ENCODE assay signal across 9 mouse cellular contexts in genomic region chr13:48544867-48545266, GRCm38 (mm10). TPM values are rescaled to one million over a fixed set of nuclear protein-coding genes. Genes with fewer than 3 reads are reported as not detected.
DNase-seq lines count a peak whose midpoint lies in the region; ATAC-seq and TF ChIP-seq lines count a peak whose summit lies in the region.
"Had no signal": no experiment of that assay in that cellular context is flagged by ENCODE, and none has a peak within 500 bp of the region (broad histone marks: within the 10 kb centered on the region; RNA-seq: fewer than 3 reads in every experiment).

No protein-coding gene starts in this region.

- no peaks in the 10 kb centered on the region for H3K27me3 ChIP-seq in cerebellum, adult 2 months (ENCODE audit: control insufficient read depth, insufficient read depth, low read length)
- H3K27me3 ChIP-seq in neural tube, embryonic 11.5 days (ENCODE audit: control insufficient read depth, insufficient read depth, low read length) = no peaks in the 10 kb centered on the region
- H3K27me3 ChIP-seq in liver, embryonic 13.5 days = no peaks in the 10 kb centered on the region

- peak overlapping the region; percentile 59 for H3K4me2 ChIP-seq in neural tube, embryonic 11.5 days (ENCODE audit: low read depth)
- H3K4me2 ChIP-seq in liver, embryonic 13.5 days = peak overlapping the region; percentile 74

- ATAC-seq in neural tube, embryonic 11.5 days (ENCODE audit: insufficient read depth, low FRiP score, low TSS enrichment) = no peak
- ATAC-seq in liver, embryonic 13.5 days (ENCODE audit: low read depth) = no peak
- no peak for ATAC-seq in monocyte, adult 5-6 weeks (replicated peaks; ENCODE audit: insufficient number of reproducible peaks, low FRiP score, low TSS enrichment, poor library complexity, severe bottlenecking)

- H3K9me3 ChIP-seq in neural tube, embryonic 11.5 days (ENCODE audit: control insufficient read depth, low read length) = no peaks in the 10 kb centered on the region
- H3K9me3 ChIP-seq in liver, embryonic 13.5 days (replicated peaks) = no peaks in the 10 kb centered on the region

- H3K9ac ChIP-seq in neural tube, embryonic 11.5 days (ENCODE audit: low read length) = peak overlapping the region; percentile 76; the same call in 1 of the 2 replicates
- H3K9ac ChIP-seq in liver, embryonic 13.5 days = peak overlapping the region; percentile 99

- TF ChIP-seq POLR2A in cerebellum, adult 2 months (IDR thresholded peaks at IDR 0.05; ENCODE audit: borderline replicate concordance, insufficient read depth, low read length) = no peak

- peaks cover 5% of the 10 kb centered on the region; the same call in 1 of the 2 replicates for H3K4me1 ChIP-seq in cerebellum, adult 2 months (ENCODE audit: control insufficient read depth, insufficient read depth, low read length)
- peaks cover 14% of the 10 kb centered on the region for H3K4me1 ChIP-seq in neural tube, embryonic 11.5 days (ENCODE audit: control insufficient read depth, insufficient read depth, low read length)
- peaks cover 47% of the 10 kb centered on the region for H3K4me1 ChIP-seq in liver, embryonic 13.5 days (replicated peaks)

- peak overlapping the region; percentile 91 for H3K4me3 ChIP-seq in cerebellum, adult 2 months (replicated peaks; ENCODE audit: insufficient read depth, low read depth, low read length)
- H3K4me3 ChIP-seq in neural tube, embryonic 11.5 days (ENCODE audit: low read depth, low read length) = peak overlapping the region; percentile 79
- H3K4me3 ChIP-seq in liver, embryonic 13.5 days (replicated peaks) = peak overlapping the region; percentile 98

- WGBS in cerebellum, adult 2 months = 21% methylated on average over 4 of the region's 4 CpGs
- 47% methylated on average over 4 of the region's 4 CpGs for WGBS in neural tube, embryonic 11.5 days
- WGBS in liver, embryonic 13.5 days (ENCODE audit: insufficient replicate concordance) = 16% methylated on average over 4 of the region's 4 CpGs

- H3K27ac ChIP-seq in cerebellum, adult 2 months (ENCODE audit: insufficient read depth, low read length) = no peak overlapping the region
- H3K27ac ChIP-seq in neural tube, embryonic 11.5 days (ENCODE audit: low read depth, low read length) = no peak overlapping the region
- peak overlapping the region; percentile 99 for H3K27ac ChIP-seq in liver, embryonic 13.5 days

- H3K36me3 ChIP-seq in neural tube, embryonic 11.5 days (ENCODE audit: control insufficient read depth, insufficient read depth, low read length) = no peaks in the 10 kb centered on the region
- 0 out of 2 replicates have a peak, but pooled peaks cover 4% of the 10 kb centered on the region for H3K36me3 ChIP-seq in liver, embryonic 13.5 days

- no peak for DNase-seq in cerebellum, adult 2 months
- no peak for DNase-seq in cerebellum, adult 11 months
- DNase-seq in neural tube, embryonic 11.5 days (ENCODE audit: low spot score) = no peak
- DNase-seq in neural tube, embryonic 10.5 days (ENCODE audit: extremely low spot score, low spot score) = no peak
- DNase-seq in liver, embryonic 13.5 days = no peak
- no peak for DNase-seq in adrenal gland, adult 8-10 months
- no peak for DNase-seq in gastrocnemius, postnatal 25 days

- TF ChIP-seq CTCF in cerebellum, adult 2 months (IDR thresholded peaks at IDR 0.05; ENCODE audit: borderline replicate concordance, insufficient read depth, low read depth, low read length) = no peak

RNA-seq across cellular contexts. Expression of gene A830005F24Rik, which starts 31.5 kb away (rescaled TPM):
- 1.6 and 1.9 TPM in 2 replicates for polyA plus RNA-seq in cerebellum, adult 2 months (2012; rRNA removed)
- polyA plus RNA-seq in neural tube, embryonic 11.5 days (2014; fragmentation: Nextera tagmentation; extraction: Ambion mirVana) = 2.0 and 3.1 TPM in 2 replicates
- polyA plus RNA-seq in liver, embryonic 13.5 days (2015; fragmentation: Nextera tagmentation; extraction: Ambion mirVana) = 0.43 and 0.67 TPM in 2 replicates
- 0.95 to 1.7 TPM (median 1.3 TPM) in 3 replicates for total RNA-seq in monocyte, adult 5-6 weeks (2017)
- not detected for total RNA-seq in adrenal gland, adult 8-10 months (2022)
- total RNA-seq in gastrocnemius, postnatal 25 days (2021) = not detected
- polyA plus RNA-seq: large intestine, adult 2 months had no signal

RNA-seq across cellular contexts. Expression of gene Zfp169, which starts 31.6 kb away (rescaled TPM):
- 15.2 and 15.5 TPM in 2 replicates for polyA plus RNA-seq in cerebellum, adult 2 months (2012; rRNA removed)
- 8.9 and 9.1 TPM in 2 replicates for polyA plus RNA-seq in neural tube, embryonic 11.5 days (2014; fragmentation: Nextera tagmentation; extraction: Ambion mirVana)
- polyA plus RNA-seq in liver, embryonic 13.5 days (2015; fragmentation: Nextera tagmentation; extraction: Ambion mirVana) = 0.70 and 0.92 TPM in 2 replicates
- 6.1 to 31.0 TPM (median 8.3 TPM) in 3 replicates for total RNA-seq in monocyte, adult 5-6 weeks (2017)
- 10 to 100 TPM; 11.3 to 13.7 (median 12.7) TPM for total RNA-seq in adrenal gland, adult 8-10 months (2022)
- 1 to 10 TPM; 2.0 to 2.2 TPM for total RNA-seq in gastrocnemius, postnatal 25 days (2021)
